Mouse (Mus musculus): Measurements from ENCODE around the gene Olfr524. TPM values are rescaled to one million over a fixed set of nuclear protein-coding genes. Genes with fewer than 3 reads are reported as not detected.

Olfr524 gene
- total and polyA plus RNA-seq, 3 experiments, result not detected

DNA sequence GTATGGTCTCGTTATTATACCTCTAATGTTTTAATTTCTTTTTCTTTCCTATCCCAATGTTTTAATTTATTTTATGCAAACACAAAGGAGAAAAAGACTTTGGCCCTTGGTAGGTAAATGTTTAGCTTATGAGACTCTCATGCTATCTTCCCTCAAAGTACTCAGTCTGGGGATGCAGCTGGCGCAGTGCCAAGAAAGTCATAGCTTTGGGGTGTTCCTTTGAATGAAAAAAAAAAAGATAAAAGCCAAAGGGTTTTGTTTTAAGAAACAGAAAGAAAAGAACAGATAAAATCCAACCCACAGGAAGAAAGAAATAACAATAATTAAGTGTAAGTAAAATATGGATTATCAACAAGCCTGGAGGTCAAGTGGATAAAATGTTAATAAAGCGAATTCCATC, 2.9 kb upstream of the Olfr524 start:
- Histone ChIP-seq H3K9me3 (replicated peaks; ENCODE audit: insufficient read depth, low read length) (no peaks in the 10 kb centered on the region), H3K4me3 (ENCODE audit: control insufficient read depth in 1 of 2, insufficient read depth in 1 of 2, low read depth in 2 of 2, low read length in 2 of 2) (no peak overlapping the region), H3K4me1 (ENCODE audit: control insufficient read depth in 1 of 2, insufficient read depth in 2 of 2, low read length in 2 of 2) (peaks cover 5 to 27% of the 10 kb centered on the region in 2 experiments), H3K27ac (ENCODE audit: control insufficient read depth, low read depth, low read length) (peak overlapping the region; percentile 53), H3K9ac (ENCODE audit: control insufficient read depth, low read depth, low read length, poor library complexity, severe bottlenecking) (no peak overlapping the region), H3K79me2 (ENCODE audit: control insufficient read depth, insufficient read depth, low read length, poor library complexity) (no peaks in the 10 kb centered on the region), H3K36me3 (ENCODE audit: control insufficient read depth in 1 of 2, insufficient read depth in 2 of 2, low read length in 2 of 2) (peaks cover 0 to 19% of the 10 kb centered on the region in 2 experiments; a peak in 2 of 4 replicates), H3K27me3 (ENCODE audit: control insufficient read depth in 1 of 2, insufficient read depth in 2 of 2, low read length in 2 of 2) (no peaks in the 10 kb centered on the region)
- no peak for TF ChIP-seq TAL1 (IDR thresholded peaks at IDR 0.05; ENCODE audit: low read length)
- TF ChIP-seq ZMIZ1 (IDR thresholded peaks at IDR 0.05; ENCODE audit: low read depth, low read length), result no peak
- peak; percentile 84 for TF ChIP-seq ZNF384 (IDR thresholded peaks at IDR 0.05; ENCODE audit: low read depth, low read length)
- TF ChIP-seq MAX (IDR thresholded peaks at IDR 0.05; ENCODE audit: low read length), result no peak
- no peak for TF ChIP-seq JUND (IDR thresholded peaks at IDR 0.05; ENCODE audit: low read depth, low read length)
- no peak for TF ChIP-seq NRF1 (IDR thresholded peaks at IDR 0.05; ENCODE audit: insufficient read depth, low read depth, low read length, poor library complexity, severe bottlenecking)
- TF ChIP-seq CHD2 (IDR thresholded peaks at IDR 0.05; ENCODE audit: low read length), result no peak
- TF ChIP-seq GATA1 (IDR thresholded peaks at IDR 0.05; ENCODE audit: low read depth, low read length), result peak; percentile 48
- TF ChIP-seq SMC3 (IDR thresholded peaks at IDR 0.05; ENCODE audit: low read depth, low read length), result no peak
- no peak for TF ChIP-seq RCOR1 (IDR thresholded peaks at IDR 0.05; ENCODE audit: low read depth, low read length)
- no peak for TF ChIP-seq MAFK (IDR thresholded peaks at IDR 0.05; ENCODE audit: borderline replicate concordance, low read depth, low read length)
- TF ChIP-seq EP300 (IDR thresholded peaks at IDR 0.05; ENCODE audit: low read depth in 1 of 2, low read length in 2 of 2), result peak; percentile 33 to 65; a peak in 3 of 4 replicates
- TF ChIP-seq TBP (IDR thresholded peaks at IDR 0.05; ENCODE audit: low read depth, low read length), result no peak
- DNase-seq (ENCODE audit: low read depth, low spot score), result peak; percentile 82

DNA sequence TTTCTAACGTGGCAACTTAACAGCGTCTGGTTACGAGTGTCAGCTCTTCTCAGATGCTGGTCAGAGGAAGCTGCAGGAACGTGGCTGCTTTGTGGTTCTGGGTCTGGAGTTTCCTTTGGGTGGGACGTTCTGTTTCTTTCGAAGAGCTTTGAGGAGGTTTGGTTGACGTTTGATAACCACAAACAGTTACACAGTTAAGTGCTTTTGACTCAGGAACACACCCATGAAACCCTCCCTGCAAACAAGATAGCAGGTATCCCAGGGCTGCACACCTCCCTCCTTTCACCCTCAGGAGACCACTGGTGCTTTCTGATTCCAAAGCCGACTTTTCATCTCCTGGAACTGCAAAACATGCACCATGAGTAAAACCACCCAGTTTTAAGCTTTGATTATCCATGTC, 2.4 kb upstream of the Olfr524 start:
- H3K36me3 ChIP-seq (ENCODE audit: control insufficient read depth in 1 of 2, insufficient read depth in 2 of 2, low read length in 2 of 2), result peaks cover 0 to 19% of the 10 kb centered on the region in 2 experiments; a peak in 2 of 4 replicates
- H3K4me1 ChIP-seq (ENCODE audit: control insufficient read depth in 1 of 2, insufficient read depth in 2 of 2, low read length in 2 of 2), result peaks cover 5 to 27% of the 10 kb centered on the region in 2 experiments
- H3K27me3 ChIP-seq (ENCODE audit: control insufficient read depth in 1 of 2, insufficient read depth in 2 of 2, low read length in 2 of 2), result no peaks in the 10 kb centered on the region
- no peak overlapping the region for H3K9ac ChIP-seq (ENCODE audit: control insufficient read depth, low read depth, low read length, poor library complexity, severe bottlenecking)
- H3K4me3 ChIP-seq (ENCODE audit: control insufficient read depth in 1 of 2, insufficient read depth in 1 of 2, low read depth in 2 of 2, low read length in 2 of 2), result no peak overlapping the region
- H3K9me3 ChIP-seq (replicated peaks; ENCODE audit: insufficient read depth, low read length), result no peaks in the 10 kb centered on the region
- peak overlapping the region; percentile 53 for H3K27ac ChIP-seq (ENCODE audit: control insufficient read depth, low read depth, low read length)
- peak; percentile 61 for DNase-seq (ENCODE audit: low read depth, low spot score)
- TF ChIP-seq POLR2AphosphoS2 (IDR thresholded peaks at IDR 0.05; ENCODE audit: low read length), result no peak
- TF ChIP-seq ZKSCAN1 (IDR thresholded peaks at IDR 0.05; ENCODE audit: low read depth, low read length), result no peak
- no peak for TF ChIP-seq GABPA (IDR thresholded peaks at IDR 0.05; ENCODE audit: low read depth, low read length)
- no peak for TF ChIP-seq RCOR1 (IDR thresholded peaks at IDR 0.05; ENCODE audit: low read depth, low read length)
- TF ChIP-seq CTCF (IDR thresholded peaks at IDR 0.05 in 2 of 3, conservative IDR thresholded peaks at IDR 0.05 in 1 of 3; ENCODE audit: control insufficient read depth in 1 of 3, insufficient read depth in 1 of 3, low read depth in 2 of 3, low read length in 3 of 3, poor library complexity in 1 of 3, severe bottlenecking in 1 of 3), result no peak
- TF ChIP-seq SMC3 (IDR thresholded peaks at IDR 0.05; ENCODE audit: low read depth, low read length), result no peak
- TF ChIP-seq TCF12 (IDR thresholded peaks at IDR 0.05; ENCODE audit: low read depth, low read length), result no peak
- TF ChIP-seq TAL1 (IDR thresholded peaks at IDR 0.05; ENCODE audit: low read length), result peak; percentile 36; the same call in 1 of the 2 replicates
- TF ChIP-seq MEF2A (IDR thresholded peaks at IDR 0.05; ENCODE audit: extremely low read depth, insufficient replicate concordance, low read depth, low read length, poor library complexity, severe bottlenecking), result no peak
- no peak for TF ChIP-seq JUND (IDR thresholded peaks at IDR 0.05; ENCODE audit: low read depth, low read length)
- TF ChIP-seq MAX (IDR thresholded peaks at IDR 0.05; ENCODE audit: low read length), result no peak
- no peak for TF ChIP-seq KAT2A (conservative IDR thresholded peaks at IDR 0.05; ENCODE audit: low read depth, low read length)
- TF ChIP-seq SIN3A (IDR thresholded peaks at IDR 0.05; ENCODE audit: low read length), result no peak
- no peak for TF ChIP-seq TBP (IDR thresholded peaks at IDR 0.05; ENCODE audit: low read depth, low read length)
- peak; percentile 43 for TF ChIP-seq GATA1 (IDR thresholded peaks at IDR 0.05; ENCODE audit: low read depth, low read length)
- TF ChIP-seq CHD2 (IDR thresholded peaks at IDR 0.05; ENCODE audit: low read length), result no peak
- no peak for TF ChIP-seq NRF1 (IDR thresholded peaks at IDR 0.05; ENCODE audit: insufficient read depth, low read depth, low read length, poor library complexity, severe bottlenecking)
- TF ChIP-seq MYB (IDR thresholded peaks at IDR 0.05; ENCODE audit: low read depth, low read length), result peak; percentile 56; the same call in 1 of the 2 replicates
- TF ChIP-seq UBTF (IDR thresholded peaks at IDR 0.05; ENCODE audit: borderline replicate concordance, insufficient read depth, low read depth, low read length), result no peak
- no peak for TF ChIP-seq E2F4 (IDR thresholded peaks at IDR 0.05; ENCODE audit: borderline replicate concordance, low read depth, low read length)
- no peak for TF ChIP-seq MXI1 (IDR thresholded peaks at IDR 0.05; ENCODE audit: low read depth, low read length)
- no peak for TF ChIP-seq ZC3H11A (IDR thresholded peaks at IDR 0.05; ENCODE audit: low read depth, low read length)
- peak in 1 of 2 experiments; percentile 80; a peak in 2 of 4 replicates for TF ChIP-seq EP300 (IDR thresholded peaks at IDR 0.05; ENCODE audit: low read depth in 1 of 2, low read length in 2 of 2)
- H3K79me2 ChIP-seq (ENCODE audit: control insufficient read depth, insufficient read depth, low read length, poor library complexity), result no peaks in the 10 kb centered on the region
